Mouse (Mus musculus): ENCODE results near the gene Mc1r. TPM values are rescaled to one million over a fixed set of nuclear protein-coding genes. Genes with fewer than 3 reads are reported as not detected.
"Not testable (repeated sequence)": the region's sequence is repeated elsewhere in the genome, so short reads cannot be mapped to it uniquely, and the experiment has no call there.

Mc1r gene
- polyA plus RNA-seq, 1 experiment from 2014 or later = not detected

DNA sequence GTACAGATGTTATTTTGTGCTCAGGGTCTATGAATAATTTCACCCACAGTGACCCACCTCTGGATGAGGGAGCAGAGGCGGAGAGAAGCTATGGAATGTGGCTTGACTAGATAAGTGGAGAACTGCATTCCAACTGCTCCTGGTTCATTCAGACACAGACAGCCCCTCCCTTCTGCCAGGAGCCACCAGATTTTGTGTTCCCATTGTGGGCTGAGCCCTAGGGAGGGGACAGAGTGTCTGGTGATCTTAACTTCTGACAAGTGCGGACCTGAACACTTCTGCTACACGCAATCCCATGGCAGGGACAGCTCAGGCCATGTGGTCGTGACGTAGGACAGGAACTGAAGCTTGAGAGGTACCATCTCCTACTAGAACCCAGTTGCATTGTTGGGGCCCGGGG, 39.9 kb downstream of the Mc1r start:
- Histone ChIP-seq H3K4me3 (ENCODE audit: low read depth, low read length) (no peak overlapping the region), H3K4me2 (replicated peaks; ENCODE audit: low read depth, low read length) (no peak overlapping the region), H3K4me1 (ENCODE audit: insufficient read depth, low read depth, low read length) (no peaks in the 10 kb centered on the region), H3K36me3 (ENCODE audit: insufficient read depth, low read length) (no peaks in the 10 kb centered on the region), H3K9ac (replicated peaks; ENCODE audit: low read depth) (no peak overlapping the region), H3K27me3 (replicated peaks; ENCODE audit: insufficient read depth, low read length) (no peaks in the 10 kb centered on the region), H3K9me3 (ENCODE audit: low read length) (no peaks in the 10 kb centered on the region), H3K27ac (ENCODE audit: low read length) (no peak overlapping the region)
- WGBS = 63% methylated on average over 6 of the region's 6 CpGs
- DNase-seq (ENCODE audit: low spot score) (no peak), ATAC-seq (no peak)
- TF ChIP-seq CTCF (IDR thresholded peaks at IDR 0.05) (no peak), EP300 (IDR thresholded peaks at IDR 0.05) (no peak)

DNA sequence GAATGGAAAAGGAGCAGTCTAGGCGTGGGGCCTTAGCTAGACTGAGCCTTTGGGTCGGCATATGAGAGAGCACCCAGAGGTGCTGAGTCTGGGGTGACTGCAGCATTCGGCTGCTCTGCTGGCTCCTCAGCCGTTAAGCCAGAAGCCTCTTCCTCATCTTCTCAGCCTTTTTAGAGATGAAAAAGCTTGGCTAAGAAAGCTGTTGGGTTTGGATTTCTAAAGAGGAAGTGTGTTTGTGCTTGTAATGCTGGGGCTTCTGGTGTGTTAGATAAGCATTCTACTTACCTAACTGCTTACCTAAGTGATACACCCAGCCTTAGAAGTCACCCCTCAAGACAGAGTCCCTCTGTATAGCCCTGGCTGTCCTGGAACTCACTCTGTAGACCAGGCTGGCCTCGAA, 43.9 kb downstream of the Mc1r start:
- H3K4me3 ChIP-seq (ENCODE audit: low read depth, low read length) = no peak overlapping the region
- peaks cover 11% of the 10 kb centered on the region; the same call in 1 of the 2 replicates for H3K36me3 ChIP-seq (ENCODE audit: insufficient read depth, low read length)
- WGBS = 79% methylated on average over 5 of the region's 5 CpGs
- H3K9me3 ChIP-seq (ENCODE audit: low read length) = no peaks in the 10 kb centered on the region
- no peak overlapping the region for H3K27ac ChIP-seq (ENCODE audit: low read length)
- no peaks in the 10 kb centered on the region for H3K27me3 ChIP-seq (replicated peaks; ENCODE audit: insufficient read depth, low read length)
- DNase-seq (ENCODE audit: low spot score) (no peak), ATAC-seq (no peak)
- TF ChIP-seq EP300 (IDR thresholded peaks at IDR 0.05) (no peak), CTCF (IDR thresholded peaks at IDR 0.05) (no peak)
- no peak overlapping the region for H3K4me2 ChIP-seq (replicated peaks; ENCODE audit: low read depth, low read length)
- H3K4me1 ChIP-seq (ENCODE audit: insufficient read depth, low read depth, low read length) = no peaks in the 10 kb centered on the region
- H3K9ac ChIP-seq (replicated peaks; ENCODE audit: low read depth) = no peak overlapping the region

DNA sequence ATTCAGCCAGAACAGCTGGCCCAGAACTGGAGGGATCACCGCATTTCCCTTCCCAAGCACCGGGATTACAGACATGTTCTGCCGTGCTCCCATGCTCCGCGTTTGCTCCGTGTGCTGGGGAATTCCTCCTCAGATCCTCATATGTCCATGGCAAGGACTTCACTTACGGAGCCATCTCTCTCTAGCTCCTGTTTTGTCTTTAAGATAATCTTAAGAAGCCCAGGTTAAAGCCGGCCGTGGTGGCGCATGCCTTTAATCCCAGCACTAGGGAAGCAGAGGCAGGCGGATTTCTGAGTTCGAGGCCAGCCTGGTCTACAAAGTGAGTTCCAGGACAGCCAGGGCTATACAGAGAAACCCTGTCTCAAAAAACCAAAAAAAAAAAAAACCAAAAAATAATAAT, 44.8 kb downstream of the Mc1r start:
- H3K4me3 ChIP-seq (ENCODE audit: low read depth, low read length); DNase-seq (ENCODE audit: low spot score); H3K9me3 ChIP-seq (ENCODE audit: low read length); H3K27ac ChIP-seq (ENCODE audit: low read length); H3K9ac ChIP-seq (replicated peaks; ENCODE audit: low read depth); H3K27me3 ChIP-seq (replicated peaks; ENCODE audit: insufficient read depth, low read length); ATAC-seq; H3K4me2 ChIP-seq (replicated peaks; ENCODE audit: low read depth, low read length); H3K4me1 ChIP-seq (ENCODE audit: insufficient read depth, low read depth, low read length): not testable (repeated sequence)
- WGBS = 92% methylated on average over 12 of the region's 12 CpGs
- peaks cover 11% of the 10 kb centered on the region; the same call in 1 of the 2 replicates for H3K36me3 ChIP-seq (ENCODE audit: insufficient read depth, low read length)

DNA sequence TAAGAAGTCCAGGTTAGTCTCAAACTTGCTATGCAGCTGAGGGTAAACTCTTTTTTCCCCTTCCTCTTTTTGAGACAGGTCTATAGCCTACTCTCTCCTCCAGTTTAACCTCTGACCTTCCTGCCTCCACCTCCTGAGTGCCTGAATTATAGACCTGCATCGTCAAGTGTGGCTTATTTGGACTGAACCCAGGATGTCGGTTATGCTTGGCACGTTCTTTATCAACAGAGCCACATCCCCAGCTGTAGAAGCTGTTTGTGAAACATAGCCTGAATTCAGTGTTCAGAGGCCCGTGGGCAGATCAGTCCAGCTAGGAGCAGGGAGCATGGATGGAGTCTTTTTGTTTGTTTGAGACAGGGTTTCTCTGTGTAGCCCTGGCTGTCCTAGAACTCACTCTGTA, 45.2 kb downstream of the Mc1r start:
- no peak overlapping the region for H3K4me2 ChIP-seq (replicated peaks; ENCODE audit: low read depth, low read length)
- 63% methylated on average over 4 of the region's 4 CpGs for WGBS

DNA sequence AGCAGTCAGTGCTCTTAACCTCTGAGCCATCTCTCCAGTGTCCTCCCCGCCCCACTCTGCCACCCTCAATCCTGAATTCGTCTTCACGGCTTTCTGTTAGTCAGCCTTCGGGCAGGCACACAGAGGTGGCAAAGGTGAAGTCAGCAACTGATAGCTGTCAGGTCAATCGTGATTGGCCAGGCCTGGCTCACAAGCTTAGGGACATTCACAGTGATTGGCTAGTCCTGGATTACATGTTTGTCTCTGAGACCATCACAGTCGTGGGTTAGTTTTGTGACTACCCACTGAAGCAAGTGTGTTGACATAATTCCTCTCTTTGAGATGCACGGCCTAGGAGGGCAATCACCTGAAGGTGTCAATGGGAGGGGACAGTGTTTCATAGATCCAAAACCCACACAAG, 46.4 kb downstream of the Mc1r start:
- Histone ChIP-seq H3K9me3 (ENCODE audit: low read length) (no peaks in the 10 kb centered on the region), H3K4me3 (ENCODE audit: low read depth, low read length) (no peak overlapping the region), H3K4me1 (ENCODE audit: insufficient read depth, low read depth, low read length) (no peaks in the 10 kb centered on the region), H3K27ac (ENCODE audit: low read length) (no peak overlapping the region), H3K4me2 (replicated peaks; ENCODE audit: low read depth, low read length) (no peak overlapping the region), H3K36me3 (ENCODE audit: insufficient read depth, low read length) (peaks cover 11% of the 10 kb centered on the region; the same call in 1 of the 2 replicates), H3K27me3 (replicated peaks; ENCODE audit: insufficient read depth, low read length) (no peaks in the 10 kb centered on the region), H3K9ac (replicated peaks; ENCODE audit: low read depth) (no peak overlapping the region)
- TF ChIP-seq EP300 (IDR thresholded peaks at IDR 0.05) (no peak), CTCF (IDR thresholded peaks at IDR 0.05) (no peak)
- no peak for ATAC-seq
- no peak for DNase-seq (ENCODE audit: low spot score)
- 70% methylated on average over 7 of the region's 7 CpGs for WGBS

More for the DNA sequence above, 45.2 kb downstream of the Mc1r start:
- H3K4me3 ChIP-seq (ENCODE audit: low read depth, low read length) = no peak overlapping the region
- H3K36me3 ChIP-seq (ENCODE audit: insufficient read depth, low read length) = peaks cover 11% of the 10 kb centered on the region; the same call in 1 of the 2 replicates
- no peaks in the 10 kb centered on the region for H3K9me3 ChIP-seq (ENCODE audit: low read length)
- H3K27ac ChIP-seq (ENCODE audit: low read length) = no peak overlapping the region
- no peaks in the 10 kb centered on the region for H3K4me1 ChIP-seq (ENCODE audit: insufficient read depth, low read depth, low read length)
- no peak for TF ChIP-seq CTCF (IDR thresholded peaks at IDR 0.05)
- no peak for TF ChIP-seq EP300 (IDR thresholded peaks at IDR 0.05)
- H3K27me3 ChIP-seq (replicated peaks; ENCODE audit: insufficient read depth, low read length) = no peaks in the 10 kb centered on the region
- no peak for ATAC-seq
- DNase-seq (ENCODE audit: low spot score) = no peak
- no peak overlapping the region for H3K9ac ChIP-seq (replicated peaks; ENCODE audit: low read depth)

DNA sequence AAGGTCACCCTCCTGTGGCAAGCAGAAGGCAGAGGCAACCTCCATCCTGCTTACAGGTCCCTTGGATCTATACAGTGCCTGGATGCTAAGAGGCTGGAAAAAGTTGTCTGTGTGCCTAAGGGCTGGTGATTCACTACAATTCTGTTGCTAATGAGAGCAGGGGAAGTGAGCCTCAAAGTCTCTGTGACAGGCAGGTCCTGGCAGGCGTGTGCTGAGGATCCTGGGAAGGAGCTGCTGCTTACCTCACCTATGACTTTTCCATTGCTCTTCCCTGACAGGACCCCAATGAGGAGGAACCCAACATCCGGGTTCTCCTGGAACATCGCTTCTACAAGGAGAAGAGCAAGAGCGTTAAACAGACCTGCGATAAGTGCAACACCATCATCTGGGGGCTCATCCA, 47.0 kb downstream of the Mc1r start:
- DNase-seq (ENCODE audit: low spot score) = no peak
- Histone ChIP-seq H3K4me2 (replicated peaks; ENCODE audit: low read depth, low read length) (no peak overlapping the region), H3K4me3 (ENCODE audit: low read depth, low read length) (no peak overlapping the region), H3K9ac (replicated peaks; ENCODE audit: low read depth) (no peak overlapping the region), H3K9me3 (ENCODE audit: low read length) (no peaks in the 10 kb centered on the region), H3K27me3 (replicated peaks; ENCODE audit: insufficient read depth, low read length) (no peaks in the 10 kb centered on the region), H3K27ac (ENCODE audit: low read length) (no peak overlapping the region), H3K4me1 (ENCODE audit: insufficient read depth, low read depth, low read length) (no peaks in the 10 kb centered on the region), H3K36me3 (ENCODE audit: insufficient read depth, low read length) (peaks cover 11% of the 10 kb centered on the region; the same call in 1 of the 2 replicates)
- WGBS = 83% methylated on average over 5 of the region's 5 CpGs
- no peak for ATAC-seq
- TF ChIP-seq CTCF (IDR thresholded peaks at IDR 0.05) (no peak), EP300 (IDR thresholded peaks at IDR 0.05) (no peak)

DNA sequence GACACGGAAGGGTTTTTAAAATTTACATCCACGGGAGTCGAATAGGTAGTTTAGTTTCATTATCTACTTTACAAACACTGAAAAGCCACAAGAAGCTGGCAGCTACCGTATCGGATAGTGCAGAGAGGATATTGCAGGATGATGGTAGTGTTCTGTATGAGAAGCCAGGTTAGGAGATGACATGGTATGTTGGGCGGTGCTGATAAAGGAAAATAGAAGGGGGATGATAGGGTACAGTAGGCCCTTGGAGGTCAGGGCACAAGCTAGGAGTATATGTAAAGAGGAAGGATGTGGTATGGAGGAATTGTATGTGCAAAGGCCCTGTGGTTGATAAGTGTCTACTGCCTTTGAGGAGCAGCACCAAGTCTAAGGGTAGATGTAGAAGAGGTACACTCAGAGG, 47.7 kb downstream of the Mc1r start:
- Histone ChIP-seq H3K27ac (ENCODE audit: low read length) (no peak overlapping the region), H3K4me2 (replicated peaks; ENCODE audit: low read depth, low read length) (no peak overlapping the region), H3K27me3 (replicated peaks; ENCODE audit: insufficient read depth, low read length) (no peaks in the 10 kb centered on the region), H3K36me3 (ENCODE audit: insufficient read depth, low read length) (peaks cover 11% of the 10 kb centered on the region; the same call in 1 of the 2 replicates), H3K9me3 (ENCODE audit: low read length) (no peaks in the 10 kb centered on the region), H3K9ac (replicated peaks; ENCODE audit: low read depth) (no peak overlapping the region), H3K4me3 (ENCODE audit: low read depth, low read length) (no peak overlapping the region), H3K4me1 (ENCODE audit: insufficient read depth, low read depth, low read length) (no peaks in the 10 kb centered on the region)
- no peak for DNase-seq (ENCODE audit: low spot score)
- 94% methylated on average over 6 of the region's 6 CpGs for WGBS
- TF ChIP-seq EP300 (IDR thresholded peaks at IDR 0.05) (no peak), CTCF (IDR thresholded peaks at IDR 0.05) (no peak)
- ATAC-seq = no peak

Other genes starting within 250 kb of the Mc1r start
- gene Sult5a1, start 248.8 kb upstream of the Mc1r start, polyA plus RNA-seq (2015; fragmentation: Nextera tagmentation; extraction: Ambion mirVana) = 18.3 TPM in 2 replicates
- 98.1 and 104 TPM in 2 replicates for gene Dpep1, start 220.9 kb upstream of the Mc1r start, polyA plus RNA-seq (2015; fragmentation: Nextera tagmentation; extraction: Ambion mirVana)
- gene Chmp1a, start 194.3 kb upstream of the Mc1r start, polyA plus RNA-seq (2015; fragmentation: Nextera tagmentation; extraction: Ambion mirVana) = 127 and 130 TPM in 2 replicates
- 3.2 and 4.8 TPM in 2 replicates for gene Spata33, start 194.3 kb upstream of the Mc1r start, polyA plus RNA-seq (2015; fragmentation: Nextera tagmentation; extraction: Ambion mirVana)
- 23.4 and 28.3 TPM in 2 replicates for gene Cdk10, start 182.3 kb upstream of the Mc1r start, polyA plus RNA-seq (2015; fragmentation: Nextera tagmentation; extraction: Ambion mirVana)
- gene Spata2l, start 170.9 kb upstream of the Mc1r start, polyA plus RNA-seq (2015; fragmentation: Nextera tagmentation; extraction: Ambion mirVana) = 4.8 TPM in 2 replicates
- gene Zfp276, start 152.9 kb upstream of the Mc1r start, polyA plus RNA-seq (2015; fragmentation: Nextera tagmentation; extraction: Ambion mirVana) = 14.4 and 14.6 TPM in 2 replicates
- gene Vps9d1, start 152.8 kb upstream of the Mc1r start, polyA plus RNA-seq (2015; fragmentation: Nextera tagmentation; extraction: Ambion mirVana) = 14.0 and 14.3 TPM in 2 replicates
- gene Fanca, start 88.5 kb upstream of the Mc1r start, polyA plus RNA-seq (2015; fragmentation: Nextera tagmentation; extraction: Ambion mirVana) = 4.5 and 6.0 TPM in 2 replicates
- gene Spire2, start 74.4 kb upstream of the Mc1r start, polyA plus RNA-seq (2015; fragmentation: Nextera tagmentation; extraction: Ambion mirVana) = 1.6 and 2.0 TPM in 2 replicates
- 133 and 144 TPM in 2 replicates for gene Tcf25, start 33.4 kb upstream of the Mc1r start, polyA plus RNA-seq (2015; fragmentation: Nextera tagmentation; extraction: Ambion mirVana)
- gene Tubb3, start 4.3 kb downstream of the Mc1r start, polyA plus RNA-seq (2015; fragmentation: Nextera tagmentation; extraction: Ambion mirVana) = 0.42 and 0.58 TPM in 2 replicates
- gene Def8, start 16.4 kb downstream of the Mc1r start, polyA plus RNA-seq (2015; fragmentation: Nextera tagmentation; extraction: Ambion mirVana) = 11.2 and 11.6 TPM in 2 replicates
- gene Afg3l1, start 70.8 kb downstream of the Mc1r start, polyA plus RNA-seq (2015; fragmentation: Nextera tagmentation; extraction: Ambion mirVana) = 28.3 and 32.1 TPM in 2 replicates
- 1.7 and 1.8 TPM in 2 replicates for gene Dbndd1, start 108.4 kb downstream of the Mc1r start, polyA plus RNA-seq (2015; fragmentation: Nextera tagmentation; extraction: Ambion mirVana)
- gene Gas8, start 111.7 kb downstream of the Mc1r start, polyA plus RNA-seq (2015; fragmentation: Nextera tagmentation; extraction: Ambion mirVana) = 19.6 and 21.5 TPM in 2 replicates
- 5.8 and 8.7 TPM in 2 replicates for gene Rhou, start 246.8 kb downstream of the Mc1r start, polyA plus RNA-seq (2015; fragmentation: Nextera tagmentation; extraction: Ambion mirVana)